Mouse (Mus musculus) heart, postnatal 0 days (tissue): ENCODE results near the gene Micu2.

Source experiments
- CTCF ChIP-seq: IDR thresholded peaks from 2 replicates; pipeline ENCODE4 v1.5.1; 2016; ENCODE audit warnings: antibody characterized with exemption, control low read depth, low read depth
- EP300 ChIP-seq: IDR thresholded peaks from 2 replicates; pipeline ENCODE4 v1.6.1; 2016; ENCODE audit warnings: antibody characterized with exemption, low read depth

- no peak for TF ChIP-seq CTCF
- no peak for TF ChIP-seq EP300
Measured at GRCm38 (mm10) chr14:57883341-57883740, 115.7 kb downstream of the Micu2 start.
